Mouse (Mus musculus) heart, postnatal 14 days (tissue): ENCODE measurements around the gene Ripk3. TPM values are rescaled to one million over a fixed set of nuclear protein-coding genes. Genes with fewer than 3 reads are reported as not detected.
A peak's percentile ranks its signal among the peaks of the same experiment; 100 is the strongest.
"Not testable (repeated sequence)": the region's sequence is repeated elsewhere in the genome, so short reads cannot be mapped to it uniquely, and the experiment has no call there.

Experiments used
- DNase-seq, 2 experiments: peaks; one replicate each; pipeline ENCODE4 v3.0.0; 2021 to 2022
- intact Hi-C: fragments of 180-260 bp; cut with DNase I; formaldehyde crosslinking; loops from one replicate; pipeline ENCODE4 v1.15.1; 2025
- total RNA-seq, 2 experiments: library from RNA; stranded (reverse); gene quantifications; 2 replicates each; pipeline ENCODE4 v1.2.3; 2021

Gene Ripk3
- total RNA-seq, 2 experiments from 2014 or later: 4.4 to 6.1 TPM

DNA sequence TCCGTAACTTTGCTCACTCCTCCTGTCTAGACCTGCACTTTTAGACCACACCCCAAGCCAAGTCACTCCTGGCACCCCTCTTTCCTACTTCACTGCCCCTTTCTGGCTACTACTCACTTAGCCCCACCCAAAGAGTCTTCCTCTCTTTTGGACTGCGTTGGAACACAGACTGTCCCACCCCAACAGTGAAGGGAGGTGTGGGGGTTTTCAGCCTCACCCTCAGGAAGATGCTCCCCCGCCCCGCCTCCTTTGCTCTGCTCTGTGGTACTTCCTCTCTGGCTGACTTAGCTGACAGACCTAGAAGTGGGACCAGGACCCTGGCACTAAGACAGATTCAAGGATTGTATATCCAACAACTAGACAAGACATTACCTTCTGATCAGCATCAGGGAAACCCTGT is 23.0 kb downstream of the Ripk3 start, which contains the start of gene Ltb4r1:
Gene Ltb4r1, plus strand, starts transcription at position 267 of the 400 bp plus-strand sequence.
- intact Hi-C loops: no loop called here

DNA sequence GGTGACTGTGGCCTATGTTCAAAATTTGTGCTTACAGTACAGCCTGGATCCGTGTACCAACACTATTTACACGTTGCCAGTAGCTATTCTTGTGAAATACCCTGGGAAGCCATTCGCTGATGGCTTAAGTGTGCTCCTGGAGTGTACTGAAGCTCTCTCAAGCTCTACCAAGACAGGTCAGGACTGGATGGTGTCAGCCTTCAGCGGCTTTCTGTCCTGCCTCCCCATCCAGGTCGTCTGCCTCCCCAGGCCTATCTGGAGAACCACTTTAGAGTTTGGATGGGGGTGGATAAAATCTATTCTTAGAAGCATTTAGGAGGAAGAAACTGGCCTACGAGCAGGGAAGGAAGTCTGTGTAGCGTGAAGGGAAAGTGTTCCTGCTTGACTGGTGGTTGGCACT is 25.5 kb downstream of the Ripk3 start:
- intact Hi-C loops: no loop called here
- no peak for DNase-seq

More for the DNA sequence above, 23.0 kb downstream of the Ripk3 start, which contains the start of gene Ltb4r1:
- no peak for DNase-seq

- peak; percentile 64 to 74 for DNase-seq
- intact Hi-C loops: no loop called here
Observed at GRCm38 (mm10) chr14:55762001-55762821, 26.5 kb downstream of the Ripk3 start.

DNA sequence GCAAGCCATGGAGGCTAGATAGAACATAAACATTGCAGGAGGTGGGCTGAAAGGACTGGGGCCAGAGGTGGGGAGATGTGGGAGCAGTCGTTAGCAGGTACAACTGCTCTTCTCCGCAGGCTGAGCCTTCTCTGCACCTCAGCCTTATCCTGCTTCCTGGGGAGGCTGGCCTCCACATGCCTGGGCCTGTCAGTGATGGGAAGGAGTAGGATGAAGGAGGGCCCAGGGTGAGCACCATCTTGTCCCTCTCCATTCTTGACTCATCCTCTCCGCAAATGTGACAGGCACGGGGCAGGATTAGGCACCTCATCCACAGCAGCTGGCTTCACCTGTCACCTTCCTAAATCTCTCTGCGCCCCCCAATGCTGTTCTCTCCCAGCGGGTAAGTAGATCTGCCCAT is 27.5 kb downstream of the Ripk3 start, which contains the start of gene Ltb4r2:
Gene Ltb4r2, plus strand, starts transcription at position 266 of the 400 bp plus-strand sequence.
- intact Hi-C loops: no loop called here
- DNase-seq: no peak

DNA sequence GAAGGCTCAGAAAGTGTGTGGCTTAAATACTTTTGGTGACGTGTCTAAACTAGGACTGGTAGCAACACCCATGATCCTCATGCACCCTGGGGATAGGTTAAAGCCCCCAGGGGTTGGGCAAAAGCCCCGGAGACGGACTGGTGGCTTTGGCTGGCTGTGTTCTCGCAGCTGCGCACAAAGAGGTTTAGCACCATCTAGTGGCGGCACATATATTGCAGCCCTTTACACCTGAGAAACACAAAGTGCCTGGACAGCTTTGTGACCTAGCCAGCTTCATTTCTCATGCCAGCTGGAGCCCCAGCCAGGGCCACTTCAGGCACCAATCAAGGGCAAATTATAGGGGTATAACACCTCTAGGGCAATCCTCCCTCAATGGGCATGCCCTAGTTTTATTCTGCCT is 28.5 kb downstream of the Ripk3 start:
- intact Hi-C loops: not testable (repeated sequence)
- peak; percentile 84 to 91 for DNase-seq

- intact Hi-C loops: no loop called here
- peak; percentile 37 to 62 for DNase-seq
Observed at GRCm38 (mm10) chr14:55758363-55758784, 30.3 kb downstream of the Ripk3 start, which contains the start of gene Cideb. Gene Cideb (minus strand): TSS chr14:55758458.

- intact Hi-C loops: no loop called here
Observed at GRCm38 (mm10) chr14:55757566-55757965, 31.1 kb downstream of the Ripk3 start.

DNA sequence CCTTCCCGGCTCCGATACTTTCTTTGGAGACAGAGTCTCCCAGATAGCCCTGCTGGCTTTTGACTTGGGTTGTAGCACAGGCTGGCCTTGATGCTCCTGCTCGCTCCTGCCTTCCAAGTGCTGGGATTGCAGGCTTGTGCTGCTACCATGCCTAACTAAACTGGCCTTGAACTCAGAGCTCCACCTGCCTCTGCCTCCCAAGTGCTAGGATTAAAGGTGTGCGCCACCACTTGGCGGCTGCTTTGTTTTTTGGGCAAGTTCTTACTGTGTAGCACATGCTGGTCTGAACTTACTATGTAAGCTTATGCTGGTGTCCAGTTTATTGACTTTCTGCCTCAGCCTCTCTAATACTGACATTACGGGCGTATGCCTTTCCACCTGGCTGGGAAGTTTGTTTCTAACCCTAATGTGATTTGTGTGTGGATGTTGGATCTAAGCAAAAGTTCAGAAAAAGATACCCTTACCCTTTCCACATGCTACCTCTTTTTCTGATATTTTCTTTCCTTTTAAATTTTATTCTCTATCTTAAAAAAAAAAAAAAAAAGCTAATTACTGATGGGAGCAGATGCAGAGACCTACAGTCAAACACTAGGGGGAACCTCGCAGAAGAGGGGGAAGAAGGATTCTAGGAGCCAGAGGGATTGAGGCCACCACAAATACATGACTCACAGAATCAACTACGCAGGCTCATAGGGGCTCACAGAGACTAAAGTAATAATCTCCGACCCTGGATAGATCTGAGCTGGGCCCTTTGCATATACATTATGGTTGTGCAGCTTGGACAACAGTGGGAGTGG is 41.4 kb downstream of the Ripk3 start:
- intact Hi-C loops: loop anchor here (10.0 kb wide), 1 partner anchor 252 kb away; the partner anchor contains the start of gene Carmil3
- DNase-seq: no peak

More at GRCm38 (mm10) chr14:55757566-55757965, 31.1 kb downstream of the Ripk3 start:
- no peak for DNase-seq

DNA sequence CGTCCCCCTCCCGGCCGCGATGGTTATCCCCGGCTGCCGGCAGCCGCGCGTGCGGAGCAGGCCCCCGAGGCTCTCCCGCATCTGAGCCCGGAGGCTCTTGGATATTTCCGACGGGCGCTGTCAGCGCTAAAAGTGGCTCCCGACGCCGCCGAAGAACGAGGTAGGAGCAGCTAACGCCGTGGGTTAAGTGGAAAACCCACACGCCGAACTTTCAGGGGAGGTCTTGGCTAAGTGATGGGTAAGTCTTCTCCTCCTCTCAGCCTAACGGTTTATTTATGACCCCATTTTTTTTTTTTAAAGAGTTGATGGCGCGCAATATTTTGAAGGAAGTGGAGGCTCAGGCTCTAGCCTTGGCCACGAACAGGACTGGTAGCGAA is 42.8 kb downstream of the Ripk3 start:
- DNase-seq: no peak
- intact Hi-C loops: loop anchor here (2.0 to 10.0 kb wide), 2 partner anchors 115 to 251 kb away; partner anchors contain the start of gene Carmil3

DNA sequence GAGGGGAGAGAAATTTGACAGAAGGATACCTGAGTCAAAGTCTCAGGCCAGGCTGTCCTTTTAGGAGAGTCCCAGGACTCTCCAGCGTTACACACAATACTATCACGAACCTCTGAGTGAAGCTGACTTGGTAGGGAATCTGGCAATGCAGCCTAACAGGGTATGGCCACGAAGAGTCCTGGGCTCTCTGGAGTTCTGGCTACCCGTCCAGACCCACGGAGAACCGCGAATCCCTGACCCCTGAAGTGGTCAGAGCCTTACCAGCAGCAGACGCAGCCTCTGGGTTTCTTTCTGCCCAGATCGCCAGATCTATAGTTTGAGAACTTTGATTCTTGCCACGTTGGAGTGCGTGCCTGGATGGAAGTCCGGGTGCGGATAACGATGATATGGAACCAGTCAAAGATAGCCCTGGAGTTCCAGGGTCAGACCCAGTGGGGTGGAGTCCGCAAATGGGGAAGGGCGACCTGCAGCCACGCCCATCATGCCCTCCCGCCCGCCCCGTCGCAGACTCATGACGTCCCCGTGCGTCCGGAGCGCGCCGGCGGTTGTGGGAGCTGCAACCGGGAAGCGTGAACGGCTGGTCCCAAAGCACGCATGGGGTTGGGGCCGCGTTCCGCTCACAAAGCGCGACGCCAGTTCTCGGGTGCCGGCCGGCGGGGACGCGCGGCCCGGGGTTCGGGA is 43.3 kb downstream of the Ripk3 start, which contains the start of the genes Dhrs1 and Nop9:
Gene Dhrs1, minus strand, starts transcription at position 511 of the 681 bp plus-strand sequence.
Gene Nop9, plus strand, starts transcription at position 514 of the 681 bp plus-strand sequence.
- peak; percentile 89 to 92 for DNase-seq
- intact Hi-C loops: loop anchor here (2.0 to 10.0 kb wide), 2 partner anchors 115 to 251 kb away; partner anchors contain the start of gene Carmil3

DNA sequence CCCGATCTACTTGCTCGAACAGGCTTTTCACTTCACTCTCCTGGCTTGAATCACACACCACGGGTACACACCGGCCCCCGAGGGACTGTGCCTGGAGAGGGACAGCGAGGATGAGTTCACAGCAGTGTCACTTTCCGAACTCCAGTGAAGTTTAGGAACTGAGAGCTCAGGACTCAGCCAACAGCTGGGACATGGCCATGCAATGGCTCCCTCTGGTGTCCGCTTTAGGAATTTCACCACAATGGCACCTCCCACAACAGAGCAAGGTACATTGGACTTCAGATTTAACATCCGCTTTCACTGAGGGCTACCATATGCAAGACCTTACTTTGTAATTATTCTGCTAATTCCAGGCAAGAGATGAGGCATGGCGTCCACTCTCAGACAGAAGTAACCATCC is 45.0 kb downstream of the Ripk3 start:
- peak; percentile 87 to 94 for DNase-seq
- intact Hi-C loops: loop anchor here (1.0 to 10.0 kb wide), 3 partner anchors 61 to 249 kb away; partner anchors contain the start of gene Carmil3

GRCm38 (mm10) chr14:55737086-55737687 is 51.5 kb downstream of the Ripk3 start:
- intact Hi-C loops: no loop called here
- no peak for DNase-seq

DNA sequence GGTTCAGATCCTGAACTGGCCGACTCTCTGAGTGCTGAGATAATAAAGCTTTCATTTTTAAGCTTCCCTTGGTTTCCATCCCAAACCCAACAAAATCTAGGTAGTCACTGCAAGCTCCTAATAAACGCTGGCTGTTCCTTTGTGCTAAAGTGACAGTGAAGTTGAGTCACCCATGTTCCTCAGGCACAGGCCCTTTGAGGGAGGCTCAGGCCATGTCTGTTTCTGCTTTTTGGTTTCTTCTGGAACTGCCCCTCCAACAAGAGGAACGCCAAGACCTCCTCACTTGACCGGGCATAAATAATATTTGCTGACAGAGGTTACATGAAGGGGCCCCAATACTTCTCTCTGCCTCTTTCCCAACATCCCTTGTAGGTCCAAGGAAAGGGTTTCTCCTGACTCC is 52.9 kb downstream of the Ripk3 start:
- DNase-seq: no peak
- intact Hi-C loops: no loop called here

DNA sequence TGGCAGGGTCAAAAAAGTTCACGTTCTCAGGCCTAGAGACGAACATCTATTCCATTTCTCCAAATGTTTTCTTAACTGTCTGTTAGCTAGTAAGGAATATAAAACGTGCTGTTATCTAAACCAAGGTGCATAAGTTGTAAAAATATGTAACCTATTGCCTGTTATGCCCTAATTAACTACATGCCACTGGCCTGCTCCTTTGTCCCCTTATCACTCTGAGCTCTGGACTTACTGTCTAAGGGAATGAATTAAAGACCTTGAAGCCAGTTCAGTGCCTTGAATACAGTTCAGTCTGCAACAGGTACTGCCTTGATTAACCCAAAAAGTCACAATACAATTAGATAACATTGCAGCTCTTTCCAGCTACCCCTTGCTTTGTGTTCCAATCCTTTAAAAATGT is 53.3 kb downstream of the Ripk3 start:
- intact Hi-C loops: no loop called here
- DNase-seq: no peak

Other genes with a start within 250 kb of the Ripk3 start
- gene Pck2, start 248.6 kb downstream of the Ripk3 start, total RNA-seq: 10 to 100 TPM; 17.7 to 23.0 TPM
- 100 to 1,000 TPM; 112 to 118 TPM for gene Dcaf11, start 228.9 kb downstream of the Ripk3 start, total RNA-seq
- gene A730061H03Rik, start 228.5 kb downstream of the Ripk3 start, total RNA-seq: under 1 TPM in 1 of 2 experiments, not detected in 1; 0.69 TPM
- gene Fitm1, start 213.2 kb downstream of the Ripk3 start, total RNA-seq: 100 to 1,000 TPM; 204 to 226 TPM
- 100 to 1,000 TPM; 218 to 238 TPM for gene Psme1, start 210.7 kb downstream of the Ripk3 start, total RNA-seq
- 10 to 100 TPM; 39.9 to 45.0 TPM for gene Emc9, start 203.6 kb downstream of the Ripk3 start, total RNA-seq
- 100 to 1,000 TPM in 1 of 2 experiments, 10 to 100 TPM in 1; 90.7 to 132 TPM for gene Psme2, start 197.8 kb downstream of the Ripk3 start, total RNA-seq
- gene Rnf31, start 197.2 kb downstream of the Ripk3 start, total RNA-seq: 10 to 100 TPM; 21.8 to 26.1 TPM
- 1 to 10 TPM; 9.2 to 9.3 TPM for gene Irf9, start 185.3 kb downstream of the Ripk3 start, total RNA-seq
- 1 to 10 TPM in 1 of 2 experiments, under 1 TPM in 1; 0.72 to 1.2 TPM for gene Rec8, start 170.8 kb downstream of the Ripk3 start, total RNA-seq
- gene Ipo4, start 152.9 kb downstream of the Ripk3 start, total RNA-seq: 10 to 100 TPM; 41.4 to 49.9 TPM
- 1 to 10 TPM; 2.2 to 2.9 TPM for gene Gm49378, start 151.0 kb downstream of the Ripk3 start, total RNA-seq
- gene Tm9sf1, start 145.1 kb downstream of the Ripk3 start, total RNA-seq: 10 to 100 TPM; 45.3 to 45.4 TPM
- under 1 TPM; 0.53 to 0.76 TPM for gene Tssk4, start 138.7 kb downstream of the Ripk3 start, total RNA-seq
- 10 to 100 TPM; 52.4 to 55.9 TPM for gene Mdp1, start 128.4 kb downstream of the Ripk3 start, total RNA-seq
- 10 to 100 TPM; 12.8 to 14.1 TPM for gene Gmpr2, start 116.9 kb downstream of the Ripk3 start, total RNA-seq
- 100 to 1,000 TPM; 254 to 257 TPM for gene Nedd8, start 116.7 kb downstream of the Ripk3 start, total RNA-seq
- 10 to 100 TPM; 10.5 to 10.8 TPM for gene Tinf2, start 107.0 kb downstream of the Ripk3 start, total RNA-seq
- under 1 TPM; 0.29 TPM for gene Tgm1, start 74.9 kb downstream of the Ripk3 start, total RNA-seq
- gene Rabggta, start 66.6 kb downstream of the Ripk3 start, total RNA-seq: 10 to 100 TPM; 11.4 to 13.7 TPM
- 10 to 100 TPM; 54.6 to 56.2 TPM for gene Dhrs1, start 43.2 kb downstream of the Ripk3 start, total RNA-seq
- 10 to 100 TPM; 11.2 to 11.4 TPM for gene Nop9, start 43.2 kb downstream of the Ripk3 start, total RNA-seq
- 1 to 10 TPM in 1 of 2 experiments, under 1 TPM in 1; 1.00 to 1.0 TPM for gene Cideb, start 30.4 kb downstream of the Ripk3 start, total RNA-seq
- gene Ltb4r2, start 27.4 kb downstream of the Ripk3 start, total RNA-seq: under 1 TPM; 0.12 to 0.17 TPM
- under 1 TPM; 0.37 to 0.60 TPM for gene Ltb4r1, start 22.9 kb downstream of the Ripk3 start, total RNA-seq
- gene Adcy4, start 4.8 kb downstream of the Ripk3 start, total RNA-seq: 10 to 100 TPM; 19.8 to 21.1 TPM
- gene Nfatc4, start 34.3 kb upstream of the Ripk3 start, total RNA-seq: 1 to 10 TPM; 7.0 to 9.2 TPM
- 10 to 100 TPM; 13.6 to 15.8 TPM for gene Nynrin, start 65.1 kb upstream of the Ripk3 start, total RNA-seq
- under 1 TPM; 0.10 TPM for gene Cbln3, start 95.5 kb upstream of the Ripk3 start, total RNA-seq
- 10 to 100 TPM; 13.4 to 14.3 TPM for gene Khnyn, start 96.1 kb upstream of the Ripk3 start, total RNA-seq
- gene Sdr39u1, start 111.4 kb upstream of the Ripk3 start, total RNA-seq: 10 to 100 TPM; 71.5 to 78.4 TPM
- 1 to 10 TPM; 4.4 to 5.1 TPM for gene Cma1, start 155.8 kb upstream of the Ripk3 start, total RNA-seq
- not detected for gene Cma2, start 162.1 kb upstream of the Ripk3 start, total RNA-seq
- gene Mcpt1, start 229.1 kb upstream of the Ripk3 start, total RNA-seq: not detected
- gene Mcpt9, start 241.6 kb upstream of the Ripk3 start, total RNA-seq: not detected